Mouse (Mus musculus): ENCODE measurements around the gene Ppcdc. TPM values are rescaled to one million over a fixed set of nuclear protein-coding genes. Genes with fewer than 3 reads are reported as not detected.

Gene Ppcdc
- polyA plus RNA-seq, 1 experiment from 2014 or later, result 20.3 TPM

GRCm38 (mm10) chr9:57345902-57346301 is 94.0 kb downstream of the Ppcdc start:
- H3K4me1 ChIP-seq (ENCODE audit: control insufficient read depth, insufficient read depth, low read length), result no peaks in the 10 kb centered on the region
- H3K9ac ChIP-seq (replicated peaks; ENCODE audit: low read depth, low read length), result no peak overlapping the region
- no peak for ATAC-seq (ENCODE audit: low read depth)
- no peak overlapping the region for H3K4me2 ChIP-seq (ENCODE audit: low read depth, low read length)
- no peaks in the 10 kb centered on the region for H3K27me3 ChIP-seq (ENCODE audit: control insufficient read depth, insufficient read depth, low read length)
- 69% methylated on average over 1 of the region's 1 CpGs for WGBS
- H3K36me3 ChIP-seq (ENCODE audit: control insufficient read depth, insufficient read depth, low read length), result no peaks in the 10 kb centered on the region
- no peak overlapping the region for H3K27ac ChIP-seq (ENCODE audit: low read depth, low read length)
- no peak overlapping the region for H3K4me3 ChIP-seq (ENCODE audit: low read depth, low read length)
- H3K9me3 ChIP-seq (ENCODE audit: control insufficient read depth, low read length), result no peaks in the 10 kb centered on the region

- no peak overlapping the region for H3K4me2 ChIP-seq (ENCODE audit: low read depth, low read length)
- 75% methylated on average over 3 of the region's 3 CpGs for WGBS
- H3K36me3 ChIP-seq (ENCODE audit: control insufficient read depth, insufficient read depth, low read length), result no peaks in the 10 kb centered on the region
Measured at GRCm38 (mm10) chr9:57343752-57344151, 96.2 kb downstream of the Ppcdc start.

GRCm38 (mm10) chr9:57342906-57343474 is 96.9 kb downstream of the Ppcdc start:
- Histone ChIP-seq H3K4me1 (ENCODE audit: control insufficient read depth, insufficient read depth, low read length) (no peaks in the 10 kb centered on the region), H3K9ac (replicated peaks; ENCODE audit: low read depth, low read length) (no peak overlapping the region), H3K27ac (ENCODE audit: low read depth, low read length) (no peak overlapping the region), H3K9me3 (ENCODE audit: control insufficient read depth, low read length) (no peaks in the 10 kb centered on the region), H3K4me3 (ENCODE audit: low read depth, low read length) (no peak overlapping the region), H3K4me2 (ENCODE audit: low read depth, low read length) (no peak overlapping the region), H3K27me3 (ENCODE audit: control insufficient read depth, insufficient read depth, low read length) (no peaks in the 10 kb centered on the region), H3K36me3 (ENCODE audit: control insufficient read depth, insufficient read depth, low read length) (no peaks in the 10 kb centered on the region)
- no peak for ATAC-seq (ENCODE audit: low read depth)
- WGBS, result 82% methylated on average over 6 of the region's 6 CpGs

More at GRCm38 (mm10) chr9:57343752-57344151, 96.2 kb downstream of the Ppcdc start:
- no peak overlapping the region for H3K9ac ChIP-seq (replicated peaks; ENCODE audit: low read depth, low read length)
- H3K4me3 ChIP-seq (ENCODE audit: low read depth, low read length), result no peak overlapping the region
- no peaks in the 10 kb centered on the region for H3K4me1 ChIP-seq (ENCODE audit: control insufficient read depth, insufficient read depth, low read length)
- H3K9me3 ChIP-seq (ENCODE audit: control insufficient read depth, low read length), result no peaks in the 10 kb centered on the region
- no peak overlapping the region for H3K27ac ChIP-seq (ENCODE audit: low read depth, low read length)
- H3K27me3 ChIP-seq (ENCODE audit: control insufficient read depth, insufficient read depth, low read length), result no peaks in the 10 kb centered on the region
- no peak for ATAC-seq (ENCODE audit: low read depth)

GRCm38 (mm10) chr9:57342186-57342585 is 97.7 kb downstream of the Ppcdc start:
- WGBS, result 85% methylated on average over 3 of the region's 3 CpGs
- Histone ChIP-seq H3K27ac (ENCODE audit: low read depth, low read length) (no peak overlapping the region), H3K36me3 (ENCODE audit: control insufficient read depth, insufficient read depth, low read length) (no peaks in the 10 kb centered on the region), H3K9me3 (ENCODE audit: control insufficient read depth, low read length) (no peaks in the 10 kb centered on the region), H3K27me3 (ENCODE audit: control insufficient read depth, insufficient read depth, low read length) (no peaks in the 10 kb centered on the region), H3K9ac (replicated peaks; ENCODE audit: low read depth, low read length) (no peak overlapping the region), H3K4me1 (ENCODE audit: control insufficient read depth, insufficient read depth, low read length) (no peaks in the 10 kb centered on the region), H3K4me2 (ENCODE audit: low read depth, low read length) (no peak overlapping the region), H3K4me3 (ENCODE audit: low read depth, low read length) (no peak overlapping the region)
- ATAC-seq (ENCODE audit: low read depth), result no peak

GRCm38 (mm10) chr9:57340361-57340760 is 99.6 kb downstream of the Ppcdc start:
- ATAC-seq (ENCODE audit: low read depth), result no peak
- H3K4me1 ChIP-seq (ENCODE audit: control insufficient read depth, insufficient read depth, low read length), result no peaks in the 10 kb centered on the region
- H3K4me3 ChIP-seq (ENCODE audit: low read depth, low read length), result no peak overlapping the region
- no peaks in the 10 kb centered on the region for H3K9me3 ChIP-seq (ENCODE audit: control insufficient read depth, low read length)
- no peak overlapping the region for H3K4me2 ChIP-seq (ENCODE audit: low read depth, low read length)
- no peaks in the 10 kb centered on the region for H3K27me3 ChIP-seq (ENCODE audit: control insufficient read depth, insufficient read depth, low read length)
- H3K27ac ChIP-seq (ENCODE audit: low read depth, low read length), result no peak overlapping the region
- H3K36me3 ChIP-seq (ENCODE audit: control insufficient read depth, insufficient read depth, low read length), result no peaks in the 10 kb centered on the region
- WGBS, result 97% methylated on average over 5 of the region's 5 CpGs
- no peak overlapping the region for H3K9ac ChIP-seq (replicated peaks; ENCODE audit: low read depth, low read length)

- Histone ChIP-seq H3K27ac (ENCODE audit: low read depth, low read length) (no peak overlapping the region), H3K9me3 (ENCODE audit: control insufficient read depth, low read length) (no peaks in the 10 kb centered on the region), H3K36me3 (ENCODE audit: control insufficient read depth, insufficient read depth, low read length) (no peaks in the 10 kb centered on the region), H3K4me2 (ENCODE audit: low read depth, low read length) (no peak overlapping the region), H3K4me3 (ENCODE audit: low read depth, low read length) (no peak overlapping the region), H3K4me1 (ENCODE audit: control insufficient read depth, insufficient read depth, low read length) (no peaks in the 10 kb centered on the region), H3K9ac (replicated peaks; ENCODE audit: low read depth, low read length) (no peak overlapping the region), H3K27me3 (ENCODE audit: control insufficient read depth, insufficient read depth, low read length) (no peaks in the 10 kb centered on the region)
- WGBS, result 93% methylated on average over 5 of the region's 5 CpGs
- ATAC-seq (ENCODE audit: low read depth), result no peak
Measured at GRCm38 (mm10) chr9:57339577-57340210, 100.2 kb downstream of the Ppcdc start.

- ATAC-seq (ENCODE audit: low read depth), result no peak
- Histone ChIP-seq H3K4me2 (ENCODE audit: low read depth, low read length) (no peak overlapping the region), H3K4me3 (ENCODE audit: low read depth, low read length) (no peak overlapping the region), H3K9me3 (ENCODE audit: control insufficient read depth, low read length) (no peaks in the 10 kb centered on the region), H3K9ac (replicated peaks; ENCODE audit: low read depth, low read length) (no peak overlapping the region), H3K27ac (ENCODE audit: low read depth, low read length) (no peak overlapping the region), H3K27me3 (ENCODE audit: control insufficient read depth, insufficient read depth, low read length) (no peaks in the 10 kb centered on the region), H3K4me1 (ENCODE audit: control insufficient read depth, insufficient read depth, low read length) (no peaks in the 10 kb centered on the region), H3K36me3 (ENCODE audit: control insufficient read depth, insufficient read depth, low read length) (no peaks in the 10 kb centered on the region)
- 84% methylated on average over 1 of the region's 1 CpGs for WGBS
Measured at GRCm38 (mm10) chr9:57338706-57339105, 101.2 kb downstream of the Ppcdc start.

Other genes starting within 250 kb of the Ppcdc start
- not detected in 2 replicates for gene Trcg1, start 203.6 kb downstream of the Ppcdc start, polyA plus RNA-seq (2014; fragmentation: Nextera tagmentation; extraction: Ambion mirVana)
- 3.0 and 3.6 TPM in 2 replicates for gene 1700017B05Rik, start 177.5 kb downstream of the Ppcdc start, polyA plus RNA-seq (2014; fragmentation: Nextera tagmentation; extraction: Ambion mirVana)
- 61.3 and 73.7 TPM in 2 replicates for gene Scamp5, start 27.9 kb upstream of the Ppcdc start, polyA plus RNA-seq (2014; fragmentation: Nextera tagmentation; extraction: Ambion mirVana)
- 21.5 and 25.8 TPM in 2 replicates for gene Rpp25, start 63.9 kb upstream of the Ppcdc start, polyA plus RNA-seq (2014; fragmentation: Nextera tagmentation; extraction: Ambion mirVana)
- gene Cox5a, start 81.2 kb upstream of the Ppcdc start, polyA plus RNA-seq (2014; fragmentation: Nextera tagmentation; extraction: Ambion mirVana), result 936 and 1,022 TPM in 2 replicates
- 23.7 and 24.0 TPM in 2 replicates for gene Fam219b, start 97.4 kb upstream of the Ppcdc start, polyA plus RNA-seq (2014; fragmentation: Nextera tagmentation; extraction: Ambion mirVana)
- gene Mpi, start 112.6 kb upstream of the Ppcdc start, polyA plus RNA-seq (2014; fragmentation: Nextera tagmentation; extraction: Ambion mirVana), result 60.7 and 62.1 TPM in 2 replicates
- 46.1 and 48.9 TPM in 2 replicates for gene Scamp2, start 120.8 kb upstream of the Ppcdc start, polyA plus RNA-seq (2014; fragmentation: Nextera tagmentation; extraction: Ambion mirVana)
- gene Ulk3, start 149.3 kb upstream of the Ppcdc start, polyA plus RNA-seq (2014; fragmentation: Nextera tagmentation; extraction: Ambion mirVana), result 26.1 and 28.4 TPM in 2 replicates
- gene Cplx3, start 166.2 kb upstream of the Ppcdc start, polyA plus RNA-seq (2014; fragmentation: Nextera tagmentation; extraction: Ambion mirVana), result 0.13 TPM in 1 of 2 replicates, not detected in the other
- gene Lman1l, start 180.7 kb upstream of the Ppcdc start, polyA plus RNA-seq (2014; fragmentation: Nextera tagmentation; extraction: Ambion mirVana), result not detected in 2 replicates
- 33.4 and 46.2 TPM in 2 replicates for gene Csk, start 213.5 kb upstream of the Ppcdc start, polyA plus RNA-seq (2014; fragmentation: Nextera tagmentation; extraction: Ambion mirVana)
- gene Cyp1a2, start 243.6 kb upstream of the Ppcdc start, polyA plus RNA-seq (2014; fragmentation: Nextera tagmentation; extraction: Ambion mirVana), result not detected in 2 replicates
- gene Cyp1a1, start 247.8 kb upstream of the Ppcdc start, polyA plus RNA-seq (2014; fragmentation: Nextera tagmentation; extraction: Ambion mirVana), result 0.09 and 0.13 TPM in 2 replicates

Data from neural tube, embryonic 14.5 days (tissue).